ENCODE assay signal across 11 mouse cellular contexts in the genomic region with DNA sequence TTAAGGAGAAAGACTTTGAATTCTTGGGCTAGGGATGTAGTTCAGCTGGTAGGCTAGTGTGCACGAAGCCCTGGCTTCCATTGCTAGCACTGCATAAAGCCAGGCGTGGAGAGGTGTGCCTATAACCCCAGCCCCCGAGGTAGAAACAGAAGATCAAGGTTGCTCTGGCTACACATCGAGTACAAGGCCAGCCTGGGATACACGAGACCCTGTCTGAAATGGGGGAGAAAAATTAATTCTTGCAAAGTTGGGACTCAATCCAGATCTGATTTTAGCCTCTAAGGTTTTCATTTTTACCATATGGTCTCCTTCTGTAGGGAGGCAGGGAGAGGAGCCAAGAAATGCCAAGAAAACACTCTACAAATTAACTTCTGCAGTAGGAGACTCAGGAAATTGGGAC. TPM values are rescaled to one million over a fixed set of nuclear protein-coding genes. Genes with fewer than 3 reads are reported as not detected.
DNase-seq lines count a peak whose midpoint lies in the region; ATAC-seq and TF ChIP-seq lines count a peak whose summit lies in the region.
"Had no signal": no experiment of that assay in that cellular context is flagged by ENCODE, and none has a peak within 500 bp of the region (broad histone marks: within the 10 kb centered on the region; RNA-seq: fewer than 3 reads in every experiment).

No protein-coding gene starts in this region.

- no peak overlapping the region for H3K27ac ChIP-seq in heart, embryonic 10.5 days
- peak overlapping the region; percentile 30; the same call in 1 of the 2 replicates for H3K27ac ChIP-seq in stomach, embryonic 14.5 days (ENCODE audit: low read length)
- H3K27ac ChIP-seq in stomach, postnatal 0 days (replicated peaks), result no peak overlapping the region
- no peak overlapping the region for H3K27ac ChIP-seq in hindbrain, embryonic 12.5 days
- no peak overlapping the region for H3K27ac ChIP-seq in cerebellum, adult 2 months (ENCODE audit: insufficient read depth, low read length)
- H3K27ac ChIP-seq: left cerebral cortex, adult 2 months had no signal

- ATAC-seq in stomach, embryonic 14.5 days (ENCODE audit: insufficient number of reproducible peaks, insufficient read depth, low FRiP score, low read depth), result no peak
- no peak for ATAC-seq in stomach, postnatal 0 days (ENCODE audit: low FRiP score, low TSS enrichment)
- ATAC-seq in hindbrain, embryonic 12.5 days (ENCODE audit: low FRiP score), result no peak

- 76% methylated on average over 5 of the region's 5 CpGs for WGBS in heart, embryonic 10.5 days
- WGBS in stomach, embryonic 14.5 days, result 43% methylated on average over 5 of the region's 5 CpGs
- 57% methylated on average over 5 of the region's 5 CpGs for WGBS in stomach, postnatal 0 days
- 80% methylated on average over 5 of the region's 5 CpGs for WGBS in hindbrain, embryonic 12.5 days
- WGBS in cerebellum, adult 2 months, result 42% methylated on average over 5 of the region's 5 CpGs

- peaks cover 12% of the 10 kb centered on the region for H3K4me1 ChIP-seq in heart, embryonic 10.5 days
- peaks cover 10% of the 10 kb centered on the region; the same call in 1 of the 2 replicates for H3K4me1 ChIP-seq in stomach, embryonic 14.5 days (ENCODE audit: control insufficient read depth, insufficient read depth, low read length)
- no peaks in the 10 kb centered on the region for H3K4me1 ChIP-seq in stomach, postnatal 0 days (replicated peaks; ENCODE audit: control insufficient read depth, insufficient read depth)
- no peaks in the 10 kb centered on the region for H3K4me1 ChIP-seq in hindbrain, embryonic 12.5 days
- no peaks in the 10 kb centered on the region for H3K4me1 ChIP-seq in cerebellum, adult 2 months (ENCODE audit: control insufficient read depth, insufficient read depth, low read length)

- peak; percentile 53 for DNase-seq in heart, adult 11 months
- DNase-seq in heart, embryonic 10.5 days (ENCODE audit: low spot score), result no peak
- no peak for DNase-seq in stomach, postnatal 0 days (ENCODE audit: low spot score)
- peak; percentile 48 to 80 for DNase-seq in left cerebral cortex, postnatal 25 days (ENCODE audit: low spot score in 2 of 2)
- DNase-seq in spleen, postnatal 36 days (ENCODE audit: low spot score in 2 of 2), result no peak
- no peak for DNase-seq in cerebellum, adult 2 months
- DNase-seq: cerebellum, adult 9-10 months had no signal

- H3K4me3 ChIP-seq in heart, embryonic 10.5 days, result no peak overlapping the region
- H3K4me3 ChIP-seq in stomach, embryonic 14.5 days (ENCODE audit: low read depth, low read length), result no peak overlapping the region
- no peak overlapping the region for H3K4me3 ChIP-seq in stomach, postnatal 0 days (ENCODE audit: low read depth, low read length)
- no peak overlapping the region for H3K4me3 ChIP-seq in hindbrain, embryonic 12.5 days
- no peak overlapping the region for H3K4me3 ChIP-seq in cerebellum, adult 2 months (replicated peaks; ENCODE audit: insufficient read depth, low read depth, low read length)
- H3K4me3 ChIP-seq: left cerebral cortex, adult 2 months had no signal

- H3K27me3 ChIP-seq in heart, embryonic 10.5 days (ENCODE audit: insufficient read depth, poor library complexity, severe bottlenecking), result no peaks in the 10 kb centered on the region
- no peaks in the 10 kb centered on the region for H3K27me3 ChIP-seq in stomach, embryonic 14.5 days (ENCODE audit: control insufficient read depth, insufficient read depth, low read length)
- H3K27me3 ChIP-seq in stomach, postnatal 0 days (ENCODE audit: control insufficient read depth, insufficient read depth, low read length), result no peaks in the 10 kb centered on the region
- no peaks in the 10 kb centered on the region for H3K27me3 ChIP-seq in hindbrain, embryonic 12.5 days
- H3K27me3 ChIP-seq in cerebellum, adult 2 months (ENCODE audit: control insufficient read depth, insufficient read depth, low read length), result no peaks in the 10 kb centered on the region

- H3K9me3 ChIP-seq in heart, embryonic 10.5 days, result no peaks in the 10 kb centered on the region
- H3K9me3 ChIP-seq in stomach, embryonic 14.5 days (ENCODE audit: control insufficient read depth, low read depth, low read length), result no peaks in the 10 kb centered on the region
- H3K9me3 ChIP-seq in stomach, postnatal 0 days (ENCODE audit: control insufficient read depth, low read length), result no peaks in the 10 kb centered on the region
- H3K9me3 ChIP-seq in hindbrain, embryonic 12.5 days (replicated peaks), result no peaks in the 10 kb centered on the region

- no peak for TF ChIP-seq POLR2A in cerebellum, adult 2 months (IDR thresholded peaks at IDR 0.05; ENCODE audit: borderline replicate concordance, insufficient read depth, low read length)

- H3K9ac ChIP-seq in stomach, embryonic 14.5 days (replicated peaks; ENCODE audit: low read depth, low read length), result no peak overlapping the region
- no peak overlapping the region for H3K9ac ChIP-seq in stomach, postnatal 0 days (ENCODE audit: low read length)
- no peak overlapping the region for H3K9ac ChIP-seq in hindbrain, embryonic 12.5 days

- intact Hi-C loops in left cerebral cortex, postnatal 25 days (cut with DNase I), result no loop called here

- H3K36me3 ChIP-seq in heart, embryonic 10.5 days, result no peaks in the 10 kb centered on the region
- H3K36me3 ChIP-seq in stomach, embryonic 14.5 days (ENCODE audit: control insufficient read depth, insufficient read depth, low read length), result no peaks in the 10 kb centered on the region
- H3K36me3 ChIP-seq in stomach, postnatal 0 days (ENCODE audit: control insufficient read depth, insufficient read depth, low read length), result no peaks in the 10 kb centered on the region
- H3K36me3 ChIP-seq in hindbrain, embryonic 12.5 days, result no peaks in the 10 kb centered on the region

- TF ChIP-seq EP300 in stomach, postnatal 0 days (optimal IDR thresholded peaks at IDR 0.05), result no peak

- TF ChIP-seq CTCF in stomach, postnatal 0 days (IDR thresholded peaks at IDR 0.05; ENCODE audit: low read depth), result no peak
- TF ChIP-seq CTCF in cerebellum, adult 2 months (IDR thresholded peaks at IDR 0.05; ENCODE audit: borderline replicate concordance, insufficient read depth, low read depth, low read length), result no peak

- no peak overlapping the region for H3K4me2 ChIP-seq in stomach, embryonic 14.5 days (replicated peaks; ENCODE audit: low read depth, low read length)
- H3K4me2 ChIP-seq in stomach, postnatal 0 days (replicated peaks; ENCODE audit: low read depth), result no peak overlapping the region
- H3K4me2 ChIP-seq in hindbrain, embryonic 12.5 days (replicated peaks), result no peak overlapping the region
- H3K4me2 ChIP-seq: heart, embryonic 11.5 days had no signal

RNA-seq across cellular contexts. Expression of a gene that starts 36.0 kb away (rescaled TPM):
- polyA plus RNA-seq in heart, embryonic 10.5 days (2016; fragmentation: Nextera tagmentation; extraction: Ambion mirVana), result 9.6 and 11.2 TPM in 2 replicates
- 19.0 and 20.7 TPM in 2 replicates for polyA plus RNA-seq in stomach, embryonic 14.5 days (2014; fragmentation: Nextera tagmentation; extraction: Ambion mirVana)
- 4.8 and 5.8 TPM in 2 replicates for polyA plus RNA-seq in stomach, postnatal 0 days (2015; fragmentation: Nextera tagmentation; extraction: Ambion mirVana)
- total RNA-seq in left cerebral cortex, postnatal 25 days (2021), result 10 to 100 TPM; 54.4 to 56.2 TPM
- 20.2 and 20.6 TPM in 2 replicates for polyA plus RNA-seq in hindbrain, embryonic 12.5 days (2016; fragmentation: Nextera tagmentation; extraction: Ambion mirVana)
- 37.5 and 41.1 TPM in 2 replicates for polyA plus RNA-seq in cerebellum, adult 2 months (2012; rRNA removed)

Comparison
In these comparisons a context has a peak if more than half of its experiments do, and no peak if none do; other contexts are left out.
1. DNase-seq: peak in heart, adult 11 months (single experiment) and left cerebral cortex, postnatal 25 days (2 of 2); none in heart, embryonic 10.5 days (single experiment), stomach, postnatal 0 days (single experiment), spleen, postnatal 36 days (0 of 2) and cerebellum, adult 2 months (0 of 2).